ENCODE assay signal across 8 mouse cellular contexts in genomic region chr16:33965878-33966537, GRCm38 (mm10). TPM values are rescaled to one million over a fixed set of nuclear protein-coding genes. Genes with fewer than 3 reads are reported as not detected.
DNase-seq lines count a peak whose midpoint lies in the region; ATAC-seq lines count a peak whose summit lies in the region.

No protein-coding gene starts in this region.

- no peaks in the 10 kb centered on the region for H3K27me3 ChIP-seq in hindbrain, embryonic 16.5 days (replicated peaks; ENCODE audit: control insufficient read depth, insufficient read depth, low read length)
- no peaks in the 10 kb centered on the region for H3K27me3 ChIP-seq in midbrain, embryonic 13.5 days

- intact Hi-C loops in left cerebral cortex, postnatal 36 days (cut with DNase I) = no loop called here

- H3K4me3 ChIP-seq in brown adipose tissue, adult 24 weeks (ENCODE audit: insufficient read depth, low read depth, low read length) = peak overlapping the region; percentile 97
- H3K4me3 ChIP-seq in hindbrain, embryonic 16.5 days (ENCODE audit: low read length) = peak overlapping the region; percentile 95
- peak overlapping the region; percentile 81 for H3K4me3 ChIP-seq in midbrain, embryonic 13.5 days (replicated peaks)

- H3K27ac ChIP-seq in brown adipose tissue, adult 24 weeks (replicated peaks; ENCODE audit: low read depth, low read length) = no peak overlapping the region
- H3K27ac ChIP-seq in hindbrain, embryonic 16.5 days (ENCODE audit: low read depth, low read length) = no peak overlapping the region
- no peak overlapping the region for H3K27ac ChIP-seq in midbrain, embryonic 13.5 days

- peak overlapping the region; percentile 91 for H3K4me2 ChIP-seq in hindbrain, embryonic 16.5 days (ENCODE audit: low read length)
- peak overlapping the region; percentile 87 for H3K4me2 ChIP-seq in midbrain, embryonic 13.5 days (replicated peaks)

- 19% methylated on average over 15 of the region's 15 CpGs for WGBS in hindbrain, embryonic 16.5 days
- WGBS in midbrain, embryonic 13.5 days = 18% methylated on average over 15 of the region's 15 CpGs

- H3K36me3 ChIP-seq in hindbrain, embryonic 16.5 days (ENCODE audit: control insufficient read depth, insufficient read depth, low read length) = peaks cover 7% of the 10 kb centered on the region
- H3K36me3 ChIP-seq in midbrain, embryonic 13.5 days = peaks cover 23% of the 10 kb centered on the region

- peak overlapping the region; percentile 90 for H3K9ac ChIP-seq in hindbrain, embryonic 16.5 days (ENCODE audit: low read depth, low read length)
- peak overlapping the region; percentile 85 for H3K9ac ChIP-seq in midbrain, embryonic 13.5 days (replicated peaks)

- H3K4me1 ChIP-seq in brown adipose tissue, adult 24 weeks (ENCODE audit: control insufficient read depth, insufficient read depth, insufficient read length, low read length) = peaks cover 3% of the 10 kb centered on the region; the same call in 1 of the 2 replicates
- peaks cover 12% of the 10 kb centered on the region for H3K4me1 ChIP-seq in hindbrain, embryonic 16.5 days (ENCODE audit: control insufficient read depth, insufficient read depth, low read depth, low read length)
- H3K4me1 ChIP-seq in midbrain, embryonic 13.5 days (replicated peaks) = peaks cover 13% of the 10 kb centered on the region

- H3K9me3 ChIP-seq in hindbrain, embryonic 16.5 days (ENCODE audit: control insufficient read depth, low read length) = no peaks in the 10 kb centered on the region
- no peaks in the 10 kb centered on the region for H3K9me3 ChIP-seq in midbrain, embryonic 13.5 days

- peak; percentile 44 for ATAC-seq in CD4-positive, CD25-positive, alpha-beta regulatory T cell, adult 4 months
- ATAC-seq in hindbrain, embryonic 16.5 days = peak; percentile 41
- peak; percentile 17 for ATAC-seq in midbrain, embryonic 13.5 days
- ATAC-seq in megakaryocyte progenitor cell, adult 5-6 weeks (replicated peaks; ENCODE audit: poor library complexity) = no peak

- DNase-seq in kidney, adult 11 months = peak; percentile 37
- DNase-seq in kidney, adult 18-20 months = no peak
- DNase-seq in left cerebral cortex, postnatal 36 days (ENCODE audit: low spot score in 2 of 2) = no peak

RNA-seq across cellular contexts. Expression of gene Umps, which starts 0.8 kb away (rescaled TPM):
- 10 to 100 TPM; 29.8 to 35.1 TPM for polyA plus RNA-seq in CD4-positive, CD25-positive, alpha-beta regulatory T cell, adult 4 months (2017; shearing (Covaris generic))
- polyA plus RNA-seq in brown adipose tissue, adult 24 weeks (2012; ENCODE audit: insufficient read depth, insufficient read length, missing spikeins) = 8.4 and 13.2 TPM in 2 replicates
- 26.0 and 27.6 TPM in 2 replicates for polyA plus RNA-seq in hindbrain, embryonic 16.5 days (2015; fragmentation: Nextera tagmentation; extraction: Ambion mirVana)
- polyA plus RNA-seq in midbrain, embryonic 13.5 days (2015; fragmentation: Nextera tagmentation; extraction: Ambion mirVana) = 28.5 and 29.3 TPM in 2 replicates
- 61.6 and 61.9 TPM in 2 replicates for total RNA-seq in megakaryocyte progenitor cell, adult 5-6 weeks (2015)
- total RNA-seq in megakaryocyte progenitor cell, adult 5-6 weeks (2017) = 111 and 113 TPM in 2 replicates
- 10 to 100 TPM; 12.2 to 15.1 TPM for total RNA-seq in left cerebral cortex, postnatal 36 days (2021)
